Mouse (Mus musculus) kidney, adult 18-20 months (tissue): ENCODE data around the gene Nmrk1.

ENCODE experiments used
- DNase-seq: peaks from one replicate; pipeline ENCODE4 v3.0.0; 2021

Nmrk1 gene

DNA sequence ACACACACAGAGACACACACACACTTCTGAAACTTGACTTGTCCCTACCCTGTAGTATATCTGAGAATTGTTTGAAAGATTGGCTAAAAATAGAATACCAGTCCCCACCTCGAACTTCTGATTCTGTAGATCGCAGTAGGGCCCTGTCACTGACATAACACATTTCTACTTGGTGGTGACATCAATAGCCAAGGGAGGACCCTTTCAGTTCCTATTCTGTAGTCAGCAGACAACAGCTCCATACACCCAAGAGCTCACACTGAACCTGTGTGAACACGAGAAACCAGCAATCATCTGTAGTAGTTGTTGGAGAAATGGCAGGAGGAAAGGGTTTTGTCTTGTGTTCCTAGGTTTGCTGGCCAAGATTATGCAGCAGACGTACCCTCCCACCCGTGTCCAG is 23.2 kb downstream of the Nmrk1 start:
- DNase-seq: no peak

GRCm38 (mm10) chr19:18655999-18656398 is 24.2 kb downstream of the Nmrk1 start:
- no peak for DNase-seq

GRCm38 (mm10) chr19:18658473-18658872 is 26.7 kb downstream of the Nmrk1 start:
- DNase-seq: no peak

DNA sequence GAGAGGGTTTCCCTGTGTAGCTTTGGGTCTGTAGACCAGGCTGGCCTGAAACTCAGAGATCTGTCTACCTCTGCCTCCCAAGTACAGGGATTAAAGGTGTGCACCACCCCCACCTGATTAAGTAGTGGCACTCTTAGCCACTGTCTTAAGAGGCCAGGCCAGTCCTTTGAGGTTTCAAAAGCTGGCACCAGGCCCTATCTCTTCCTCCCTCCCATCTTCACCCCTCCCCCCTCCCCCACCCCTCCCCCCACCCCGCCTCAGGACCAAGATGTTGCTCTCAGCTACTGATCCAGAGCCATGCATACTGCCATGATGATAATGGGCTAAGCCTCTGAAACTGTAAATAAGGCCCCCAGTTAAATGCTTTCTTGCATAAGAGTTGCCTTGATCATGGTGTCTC is 27.6 kb downstream of the Nmrk1 start:
- no peak for DNase-seq

DNA sequence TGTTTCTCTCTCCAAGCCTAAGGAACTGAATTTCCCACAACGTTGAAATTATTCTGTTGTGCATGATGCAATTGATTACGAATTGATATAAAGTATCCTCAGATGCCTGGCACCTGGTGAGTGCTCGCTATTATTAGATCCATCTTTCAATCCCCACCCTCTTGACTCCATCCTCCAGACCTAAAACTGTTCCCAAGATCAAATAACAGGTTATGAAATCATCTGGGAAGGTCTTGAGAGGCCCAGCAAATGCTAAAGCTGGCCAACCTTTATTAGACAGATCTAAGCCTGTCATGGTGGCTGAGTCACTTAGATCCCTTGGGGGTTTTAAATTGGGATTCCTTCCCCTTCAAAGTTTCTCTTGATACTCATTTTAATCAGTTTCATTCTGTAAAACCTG is 28.7 kb downstream of the Nmrk1 start:
- no peak for DNase-seq

GRCm38 (mm10) chr19:18661683-18662082 is 29.9 kb downstream of the Nmrk1 start:
- DNase-seq: no peak

GRCm38 (mm10) chr19:18663904-18664303 is 32.2 kb downstream of the Nmrk1 start:
- DNase-seq: no peak

GRCm38 (mm10) chr19:18666966-18667365 is 35.2 kb downstream of the Nmrk1 start:
- DNase-seq: no peak

DNA sequence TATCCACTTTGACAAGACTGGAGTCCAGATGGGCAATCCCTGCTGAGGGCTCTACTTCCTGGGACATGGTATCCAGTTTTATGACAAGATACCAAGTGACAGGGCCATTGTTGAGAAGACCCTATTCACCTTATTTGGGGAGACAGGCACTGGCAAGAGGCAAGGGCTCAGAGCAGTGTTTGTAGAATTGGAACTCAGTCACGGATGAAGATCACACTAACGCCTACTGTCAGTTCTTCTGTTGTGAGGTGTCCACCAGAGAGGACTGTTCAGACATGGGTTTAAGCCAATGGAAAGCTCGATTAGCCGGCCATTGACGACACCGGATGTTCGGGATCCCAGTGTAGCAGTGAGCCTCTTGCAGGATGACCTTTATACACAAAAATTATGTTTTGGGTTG is 37.8 kb downstream of the Nmrk1 start:
- no peak for DNase-seq

DNA sequence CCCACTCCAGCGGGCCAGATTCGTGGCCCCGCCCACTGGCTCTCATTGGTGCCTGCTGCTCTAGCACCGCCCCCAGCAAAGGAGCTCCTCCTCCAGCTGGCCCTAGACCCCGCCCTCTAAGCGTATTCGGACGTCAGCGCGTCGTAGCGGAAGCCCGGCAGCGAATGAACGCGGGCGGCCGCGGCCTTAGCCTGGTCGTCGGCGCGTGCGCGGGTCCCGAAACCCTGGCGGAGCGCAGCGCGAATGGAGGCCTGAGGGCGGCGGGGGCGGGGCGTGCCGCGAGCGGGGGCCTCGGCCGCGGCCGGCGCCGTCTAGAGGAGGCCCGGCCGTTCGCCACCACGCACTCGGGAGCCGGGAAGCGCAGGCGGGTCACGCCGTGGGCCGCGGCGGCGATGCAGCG is 38.9 kb downstream of the Nmrk1 start, which contains the start of gene Carnmt1:
Gene Carnmt1, plus strand, starts transcription at position 157 of the 400 bp plus-strand sequence.
- DNase-seq: peak; percentile 99

GRCm38 (mm10) chr19:18671056-18671741 is 39.4 kb downstream of the Nmrk1 start:
- peak; percentile 59 for DNase-seq

- no peak for DNase-seq
Observed at GRCm38 (mm10) chr19:18672498-18672897, 40.7 kb downstream of the Nmrk1 start.

- DNase-seq: no peak
Observed at GRCm38 (mm10) chr19:18673116-18673515, 41.4 kb downstream of the Nmrk1 start.

DNA sequence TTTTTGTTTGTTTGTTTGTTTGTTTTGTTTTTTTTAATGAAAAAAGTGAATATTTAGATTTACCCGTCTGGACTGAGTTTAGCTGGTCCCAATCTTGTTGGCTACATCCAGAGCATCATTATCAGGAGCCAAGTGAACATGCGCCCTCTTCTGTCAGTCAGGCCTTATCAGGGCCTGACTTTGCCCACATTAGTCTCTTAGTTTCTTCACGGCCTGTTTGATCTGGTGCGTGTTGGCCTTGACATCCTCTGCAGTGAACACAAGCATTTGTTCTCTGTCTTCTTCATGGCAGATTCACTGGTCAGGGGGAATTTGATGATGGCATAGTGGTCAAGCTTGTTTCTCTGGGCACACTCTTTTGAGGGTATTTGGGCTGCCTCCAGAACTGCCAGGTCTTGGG is 50.4 kb downstream of the Nmrk1 start:
- no peak for DNase-seq

- DNase-seq: peak; percentile 43
Observed at GRCm38 (mm10) chr19:18687556-18687955, 55.8 kb downstream of the Nmrk1 start.

GRCm38 (mm10) chr19:18692176-18692575 is 60.4 kb downstream of the Nmrk1 start:
- DNase-seq: no peak

- no peak for DNase-seq
Observed at GRCm38 (mm10) chr19:18692768-18693167, 61.0 kb downstream of the Nmrk1 start.

DNA sequence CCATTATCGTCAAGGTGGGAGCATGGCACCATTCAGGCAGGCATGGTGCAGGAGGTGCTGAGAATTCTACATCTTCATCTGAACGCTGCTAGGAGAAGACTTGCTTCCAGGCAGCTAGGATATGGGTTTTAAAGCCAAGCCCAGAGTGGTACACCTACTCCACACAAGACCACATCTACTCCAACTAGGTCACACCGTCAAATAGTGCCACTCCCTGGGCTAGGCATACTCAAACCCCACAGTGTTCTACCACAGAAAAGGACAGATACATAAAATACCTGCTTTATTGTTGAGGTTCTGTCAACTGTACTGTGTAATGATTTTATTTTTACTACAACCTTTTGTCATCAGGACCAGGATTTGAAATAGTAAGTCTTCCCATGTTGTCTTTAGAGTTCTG is 63.4 kb downstream of the Nmrk1 start:
- DNase-seq: no peak

DNA sequence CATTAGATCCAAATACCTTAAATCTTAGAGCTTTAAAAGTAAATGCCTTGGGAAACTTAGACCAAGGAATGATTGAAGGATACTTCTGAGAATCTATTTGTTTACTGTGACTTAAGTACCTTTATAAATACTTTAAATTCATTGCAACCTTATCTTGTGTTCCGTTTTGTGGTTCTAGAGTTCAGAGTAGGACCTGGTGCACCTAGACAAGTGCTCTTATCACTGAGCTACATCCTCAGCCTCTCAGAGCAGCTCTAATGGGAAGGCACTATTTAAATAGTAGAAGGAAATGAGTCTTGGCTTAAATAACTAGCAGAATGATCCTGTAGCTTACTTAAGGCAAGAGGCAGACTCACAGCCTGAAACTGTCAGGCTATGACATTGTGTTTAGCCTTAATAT is 63.8 kb downstream of the Nmrk1 start:
- no peak for DNase-seq
